Mouse (Mus musculus): ENCODE results near the gene Pde6b. TPM values are rescaled to one million over a fixed set of nuclear protein-coding genes. Genes with fewer than 3 reads are reported as not detected.

Gene Pde6b
- total RNA-seq, 2 experiments from 2014 or later = not detected

GRCm38 (mm10) chr5:108452422-108452821 lies 64.2 kb downstream of the Pde6b start:
- intact Hi-C loops (cut with DNase I) = no loop called here
- Histone ChIP-seq H3K27ac (no peak overlapping the region), H3K4me3 (no peak overlapping the region)
- no peak for TF ChIP-seq CTCF (IDR thresholded peaks at IDR 0.05)
- no peak for DNase-seq

- intact Hi-C loops (cut with DNase I) = no loop called here
- H3K4me3 ChIP-seq = no peak overlapping the region
- H3K27ac ChIP-seq = no peak overlapping the region
- no peak for TF ChIP-seq CTCF (IDR thresholded peaks at IDR 0.05)
- no peak for DNase-seq
These were observed 65.9 kb downstream of the Pde6b start for GRCm38 (mm10) chr5:108454094-108454493.

GRCm38 (mm10) chr5:108458706-108459105 lies 70.5 kb downstream of the Pde6b start:
- no peak for DNase-seq
- intact Hi-C loops (cut with DNase I) = no loop called here
- Histone ChIP-seq H3K27ac (no peak overlapping the region), H3K4me3 (no peak overlapping the region)
- no peak for TF ChIP-seq CTCF (IDR thresholded peaks at IDR 0.05)

- no peak for TF ChIP-seq CTCF (IDR thresholded peaks at IDR 0.05)
- intact Hi-C loops (cut with DNase I) = loop anchor here (2.0 kb wide), 1 partner anchor 26 kb away; the partner anchor contains the start of gene Atp5k
- Histone ChIP-seq H3K27ac (peak overlapping the region; percentile 96), H3K4me3 (peak overlapping the region; percentile 98)
- no peak for DNase-seq
These were observed 72.3 kb downstream of the Pde6b start for GRCm38 (mm10) chr5:108460461-108460860.

GRCm38 (mm10) chr5:108461082-108462065 lies 73.2 kb downstream of the Pde6b start, which contains the start of gene Pcgf3:
Gene Pcgf3, plus strand, starts transcription at chr5:108461232.
- Histone ChIP-seq H3K27ac (peak within 1 kb of the TSS; percentile 96), H3K4me3 (peak within 1 kb of the TSS; percentile 98)
- no peak for TF ChIP-seq CTCF (IDR thresholded peaks at IDR 0.05)
- peak; percentile 98 for DNase-seq
- intact Hi-C loops (cut with DNase I) = loop anchor here (2.0 kb wide), 1 partner anchor 27 kb away; the partner anchor contains the start of gene Atp5k

GRCm38 (mm10) chr5:108462446-108462845 lies 74.3 kb downstream of the Pde6b start:
- intact Hi-C loops (cut with DNase I) = no loop called here
- no peak for DNase-seq
- TF ChIP-seq CTCF (IDR thresholded peaks at IDR 0.05) = no peak
- peak overlapping the region; percentile 96 for H3K27ac ChIP-seq
- H3K4me3 ChIP-seq = peak overlapping the region; percentile 98

- H3K27ac ChIP-seq = no peak overlapping the region
- DNase-seq = no peak
- intact Hi-C loops (cut with DNase I) = no loop called here
- TF ChIP-seq CTCF (IDR thresholded peaks at IDR 0.05) = no peak
- no peak overlapping the region for H3K4me3 ChIP-seq
These were observed 77.1 kb downstream of the Pde6b start for GRCm38 (mm10) chr5:108465131-108465891.

- Histone ChIP-seq H3K27ac (no peak overlapping the region), H3K4me3 (no peak overlapping the region)
- no peak for TF ChIP-seq CTCF (IDR thresholded peaks at IDR 0.05)
- no peak for DNase-seq
- intact Hi-C loops (cut with DNase I) = no loop called here
These were observed 78.5 kb downstream of the Pde6b start for GRCm38 (mm10) chr5:108466647-108467046.

GRCm38 (mm10) chr5:108469617-108470016 lies 81.4 kb downstream of the Pde6b start:
- H3K4me3 ChIP-seq = no peak overlapping the region
- no peak for TF ChIP-seq CTCF (IDR thresholded peaks at IDR 0.05)
- intact Hi-C loops (cut with DNase I) = no loop called here
- no peak for DNase-seq
- no peak overlapping the region for H3K27ac ChIP-seq

GRCm38 (mm10) chr5:108473737-108474136 lies 85.5 kb downstream of the Pde6b start:
- intact Hi-C loops (cut with DNase I) = no loop called here
- DNase-seq = no peak
- Histone ChIP-seq H3K4me3 (no peak overlapping the region), H3K27ac (no peak overlapping the region)
- TF ChIP-seq CTCF (IDR thresholded peaks at IDR 0.05) = no peak

GRCm38 (mm10) chr5:108475977-108476376 lies 87.8 kb downstream of the Pde6b start:
- Histone ChIP-seq H3K4me3 (no peak overlapping the region), H3K27ac (no peak overlapping the region)
- no peak for TF ChIP-seq CTCF (IDR thresholded peaks at IDR 0.05)
- no peak for DNase-seq
- intact Hi-C loops (cut with DNase I) = no loop called here

Other genes starting within 250 kb of the Pde6b start
- gene Dr1, start 119.5 kb upstream of the Pde6b start, total RNA-seq (2021) = 10 to 100 TPM; 15.3 to 18.2 TPM
- 1 to 10 TPM; 3.4 to 5.0 TPM for gene Pigg, start 75.8 kb upstream of the Pde6b start, total RNA-seq (2021)
- gene Gm42517, start 20.5 kb upstream of the Pde6b start, total RNA-seq (2021) = under 1 TPM; 0.13 to 0.28 TPM
- 100 to 1,000 TPM; 595 to 950 TPM for gene Atp5k, start 46.1 kb downstream of the Pde6b start, total RNA-seq (2021)
- 1 to 10 TPM in 1 of 2 experiments, under 1 TPM in 1; 0.92 to 1.3 TPM for gene Mfsd7a, start 60.5 kb downstream of the Pde6b start, total RNA-seq (2021)
- 10 to 100 TPM; 34.3 to 42.6 TPM for gene Pcgf3, start 72.8 kb downstream of the Pde6b start, total RNA-seq (2021)
- not detected for gene Cplx1, start 161.6 kb downstream of the Pde6b start, total RNA-seq (2021)
- gene Gak, start 241.4 kb downstream of the Pde6b start, total RNA-seq (2021) = 10 to 100 TPM; 14.2 to 14.3 TPM
- gene Tmem175, start 241.4 kb downstream of the Pde6b start, total RNA-seq (2021) = 1 to 10 TPM; 7.8 to 8.0 TPM